Mouse (Mus musculus): ENCODE results near the gene Itpr1.

DNA sequence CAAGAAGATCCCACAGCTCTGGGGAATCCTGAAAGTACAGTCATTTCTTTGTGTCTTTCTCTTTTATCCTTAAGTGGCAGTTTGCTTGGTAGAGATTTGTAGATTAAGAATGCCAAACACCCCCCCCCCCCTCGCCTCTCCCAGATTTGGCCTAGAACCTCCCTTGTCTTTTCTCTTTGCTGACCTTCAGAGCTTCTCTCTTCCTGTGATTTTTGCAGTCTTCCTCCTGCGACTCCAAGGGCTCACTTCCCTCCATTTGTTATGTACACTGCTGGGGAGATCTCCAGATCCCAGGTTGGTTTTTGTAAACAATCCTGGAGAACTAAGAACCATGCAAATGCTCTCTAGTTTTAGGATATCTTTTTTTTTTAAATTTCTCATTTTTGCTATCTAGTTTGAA, 45.7 kb downstream of the Itpr1 start:
- TF ChIP-seq CTCF (IDR thresholded peaks at IDR 0.05; ENCODE audit: insufficient read depth, low read depth, low read length) (no peak), POLR2A (IDR thresholded peaks at IDR 0.05; ENCODE audit: insufficient read depth, low read depth, low read length) (no peak)

Data from olfactory bulb, adult 2 months (tissue).